Mouse (Mus musculus) olfactory bulb, adult 2 months (tissue): ENCODE data around the gene Rccd1. TPM values are rescaled to one million over a fixed set of nuclear protein-coding genes. Genes with fewer than 3 reads are reported as not detected.

Source experiments
- H3K27ac ChIP-seq: fragments of 200-500 bp; 2 replicates; pipeline ENCODE4 v1.5.1; 2012; ENCODE audit warnings: low read depth, low read length; ENCODE audit not compliant: insufficient read depth
- H3K4me1 ChIP-seq: fragments of 200-500 bp; 2 replicates; pipeline ENCODE4 v1.6.1; 2012; ENCODE audit warnings: low read length; ENCODE audit not compliant: control insufficient read depth, insufficient read depth
- H3K4me3 ChIP-seq: fragments of 200-500 bp; 2 replicates; pipeline ENCODE4 v1.5.1; 2012; ENCODE audit warnings: mild to moderate bottlenecking, low read depth, low read length, moderate library complexity; ENCODE audit not compliant: insufficient read depth
- CTCF ChIP-seq: fragments of 200-500 bp; IDR thresholded peaks from 2 replicates; pipeline ENCODE4 v1.5.1; 2012; ENCODE audit warnings: low read depth, mild to moderate bottlenecking, low read length, moderate library complexity; ENCODE audit not compliant: insufficient read depth
- POLR2A ChIP-seq: fragments of 200-500 bp; IDR thresholded peaks from 2 replicates; pipeline ENCODE4 v1.6.1; 2012; ENCODE audit warnings: mild to moderate bottlenecking, low read depth, low read length, moderate library complexity; ENCODE audit not compliant: insufficient read depth
- WGBS: fragments of 180-500 bp; shearing (Covaris S2); methylation state at CpG from one replicate; pipeline ENCODE4 v1.1.7; 2018; 5-methylcytosine and 5-hydroxymethylcytosine counted together
- polyA plus RNA-seq: library from polyadenylated mRNA; stranded (reverse); fragments of >200 nt; gene quantifications from 2 replicates; pipeline ENCODE4 v1.2.4, GENCODE M21; 2012; ENCODE audit warnings: low replicate concordance; ENCODE audit not compliant: missing spikeins, insufficient read depth, insufficient read length

Rccd1 gene
- polyA plus RNA-seq, 1 experiment = not detected

GRCm38 (mm10) chr7:80368635-80369421, 44.6 kb upstream of the Rccd1 start:
- 56% methylated on average over 20 of the region's 20 CpGs for WGBS
- TF ChIP-seq CTCF = no peak
- TF ChIP-seq POLR2A = no peak
- H3K4me3 ChIP-seq = peak overlapping the region; percentile 6; the same call in 1 of the 2 replicates
- no peak overlapping the region for H3K27ac ChIP-seq
- H3K4me1 ChIP-seq = peaks cover 26% of the 10 kb centered on the region

- H3K4me1 ChIP-seq = peaks cover 26% of the 10 kb centered on the region
- H3K4me3 ChIP-seq = no peak overlapping the region
- 85% methylated on average over 9 of the region's 9 CpGs for WGBS
- no peak overlapping the region for H3K27ac ChIP-seq
- TF ChIP-seq POLR2A (no peak), CTCF (no peak)
Observed at GRCm38 (mm10) chr7:80368009-80368408, 43.8 kb upstream of the Rccd1 start.

GRCm38 (mm10) chr7:80367232-80367631, 43.0 kb upstream of the Rccd1 start:
- peaks cover 26% of the 10 kb centered on the region for H3K4me1 ChIP-seq
- WGBS = 99% methylated on average over 7 of the region's 7 CpGs
- TF ChIP-seq CTCF (no peak), POLR2A (no peak)
- H3K27ac ChIP-seq = no peak overlapping the region
- H3K4me3 ChIP-seq = no peak overlapping the region

GRCm38 (mm10) chr7:80365759-80366158, 41.5 kb upstream of the Rccd1 start:
- TF ChIP-seq CTCF (no peak), POLR2A (no peak)
- WGBS = 35% methylated on average over 2 of the region's 2 CpGs
- H3K4me3 ChIP-seq = no peak overlapping the region

GRCm38 (mm10) chr7:80360435-80360834, 36.2 kb upstream of the Rccd1 start:
- TF ChIP-seq POLR2A = no peak
- Histone ChIP-seq H3K27ac (no peak overlapping the region), H3K4me3 (no peak overlapping the region), H3K4me1 (peaks cover 5% of the 10 kb centered on the region; the same call in 1 of the 2 replicates)
- 59% methylated on average over 3 of the region's 3 CpGs for WGBS

More at GRCm38 (mm10) chr7:80365759-80366158, 41.5 kb upstream of the Rccd1 start:
- H3K27ac ChIP-seq = no peak overlapping the region
- H3K4me1 ChIP-seq = peaks cover 23% of the 10 kb centered on the region

- 16% methylated on average over 4 of the region's 4 CpGs for WGBS
- Histone ChIP-seq H3K27ac (no peak overlapping the region), H3K4me3 (no peak overlapping the region), H3K4me1 (peaks cover 7% of the 10 kb centered on the region; the same call in 1 of the 2 replicates)
- TF ChIP-seq POLR2A (no peak), CTCF (no peak)
Observed at GRCm38 (mm10) chr7:80358039-80358438, 33.8 kb upstream of the Rccd1 start.

GRCm38 (mm10) chr7:80357156-80357555, 32.9 kb upstream of the Rccd1 start:
- TF ChIP-seq POLR2A = no peak
- no peak for TF ChIP-seq CTCF
- 31% methylated on average over 8 of the region's 8 CpGs for WGBS
- H3K27ac ChIP-seq = peak overlapping the region; percentile 72
- H3K4me3 ChIP-seq = no peak overlapping the region
- H3K4me1 ChIP-seq = peaks cover 11% of the 10 kb centered on the region; the same call in 1 of the 2 replicates

GRCm38 (mm10) chr7:80356351-80356750, 32.1 kb upstream of the Rccd1 start:
- Histone ChIP-seq H3K4me1 (peaks cover 11% of the 10 kb centered on the region; the same call in 1 of the 2 replicates), H3K27ac (peak overlapping the region; percentile 33), H3K4me3 (no peak overlapping the region)
- 83% methylated on average over 13 of the region's 13 CpGs for WGBS
- TF ChIP-seq POLR2A (no peak), CTCF (no peak)

GRCm38 (mm10) chr7:80352920-80353319, 28.7 kb upstream of the Rccd1 start:
- peaks cover 19% of the 10 kb centered on the region for H3K4me1 ChIP-seq
- no peak overlapping the region for H3K27ac ChIP-seq
- TF ChIP-seq CTCF = no peak
- TF ChIP-seq POLR2A = no peak
- H3K4me3 ChIP-seq = no peak overlapping the region
- WGBS = 92% methylated on average over 8 of the region's 8 CpGs
